Mouse (Mus musculus) left cerebral cortex, adult 9 months (tissue): ENCODE results near the gene Mettl24.

Experiments used
- DNase-seq, 2 experiments: peaks; one replicate each; pipeline ENCODE4 v3.0.0; 2022; ENCODE audit warnings: low spot score in 2 of 2

The Mettl24 gene

DNA sequence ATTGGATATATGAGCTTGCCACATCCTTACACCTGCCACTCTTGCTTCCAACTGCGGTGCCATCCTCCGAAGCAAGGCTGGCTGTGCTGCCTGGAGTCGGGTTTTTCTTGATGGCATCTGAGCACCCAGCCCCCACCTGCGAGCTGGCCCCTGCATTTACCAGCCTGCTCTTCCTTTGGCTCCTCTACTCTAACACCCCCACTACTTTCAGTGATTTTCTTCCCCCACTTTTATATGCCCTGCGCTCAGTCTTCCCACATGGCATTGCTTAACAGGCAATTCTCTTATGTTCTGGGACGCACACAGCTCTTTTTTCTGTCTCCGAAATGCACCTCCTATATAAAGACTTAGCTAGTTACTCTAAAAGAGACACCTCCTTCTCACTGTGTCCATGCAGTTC, 1.2 kb downstream of the Mettl24 start:
- peak; percentile 42 to 59 for DNase-seq

DNA sequence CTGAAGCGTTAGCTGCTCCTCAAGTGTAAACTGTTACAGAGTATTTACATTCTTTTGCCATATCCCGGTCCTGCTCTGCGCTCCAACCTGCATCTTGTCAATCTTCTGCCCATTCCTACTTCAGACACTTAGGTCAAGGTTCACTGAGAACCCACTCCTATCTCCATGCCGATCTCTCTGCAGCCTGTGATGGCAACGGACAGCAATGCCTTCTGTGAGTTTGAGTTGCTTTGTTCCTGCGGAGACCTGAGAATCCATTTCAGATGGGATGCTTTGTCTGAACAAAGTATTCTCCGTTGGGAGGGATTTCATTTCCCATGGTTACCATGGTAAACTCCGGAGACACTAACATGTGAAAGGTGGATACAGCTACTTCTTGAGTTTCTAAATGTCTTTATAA, 2.6 kb downstream of the Mettl24 start:
- DNase-seq = no peak

DNA sequence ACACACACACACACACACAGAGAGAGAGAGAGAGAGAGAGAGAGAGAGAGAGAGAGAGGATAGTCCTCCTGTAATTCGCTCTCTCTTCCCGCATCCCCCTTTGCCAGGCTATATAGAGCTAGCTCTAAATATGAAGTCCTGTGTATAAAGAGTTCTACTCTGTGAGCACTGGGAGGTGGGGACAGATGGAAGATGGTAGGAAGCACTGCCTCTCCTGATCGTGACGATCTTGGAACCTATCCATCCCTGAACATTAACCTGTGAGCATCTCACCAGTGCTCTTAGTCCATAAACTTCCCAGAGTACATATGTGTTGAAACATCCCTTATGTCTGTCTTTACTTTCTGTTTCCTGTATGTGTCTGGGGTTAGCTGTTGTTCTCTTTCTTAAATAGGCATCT, 3.9 kb downstream of the Mettl24 start:
- no peak for DNase-seq

DNA sequence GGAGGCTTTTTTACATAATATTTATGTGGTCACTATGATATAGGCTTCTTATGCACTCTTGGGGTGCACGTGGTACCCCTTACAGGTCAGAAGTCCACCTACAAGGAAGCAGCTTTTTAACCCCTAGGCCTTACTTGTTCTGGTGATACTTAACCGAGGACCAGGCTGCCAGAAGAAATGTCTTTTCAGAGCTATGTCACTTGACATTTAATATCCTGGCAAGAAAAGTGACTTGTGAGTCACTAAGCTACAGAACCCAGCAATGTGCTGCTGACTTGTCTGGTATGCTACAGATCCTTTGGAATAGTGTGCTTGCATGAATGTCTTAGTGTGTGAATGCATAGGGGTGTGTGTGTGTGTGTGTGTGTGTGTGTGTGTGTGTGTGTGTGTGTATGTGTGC, 4.3 kb downstream of the Mettl24 start:
- DNase-seq = no peak

DNA sequence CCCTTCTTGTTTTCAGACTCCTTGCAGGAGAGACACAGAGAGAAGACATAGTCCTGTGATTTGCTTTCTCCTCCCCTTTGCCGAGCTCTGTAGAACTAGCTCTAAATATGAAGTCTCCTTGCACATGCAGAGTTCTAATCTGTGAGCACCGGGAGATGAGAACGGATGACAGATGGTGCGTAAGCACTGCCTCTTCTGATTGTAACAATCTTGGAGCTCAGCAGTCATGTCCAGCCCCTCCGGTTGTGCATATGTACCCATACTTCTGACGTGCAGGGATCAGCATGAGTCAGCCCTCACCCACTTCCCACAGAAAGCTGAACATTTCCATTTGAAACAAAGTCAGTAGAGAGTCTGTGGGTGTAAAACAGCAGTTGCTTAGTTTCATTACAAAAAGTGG, 5.2 kb downstream of the Mettl24 start:
- DNase-seq = peak; percentile 81 to 87

DNA sequence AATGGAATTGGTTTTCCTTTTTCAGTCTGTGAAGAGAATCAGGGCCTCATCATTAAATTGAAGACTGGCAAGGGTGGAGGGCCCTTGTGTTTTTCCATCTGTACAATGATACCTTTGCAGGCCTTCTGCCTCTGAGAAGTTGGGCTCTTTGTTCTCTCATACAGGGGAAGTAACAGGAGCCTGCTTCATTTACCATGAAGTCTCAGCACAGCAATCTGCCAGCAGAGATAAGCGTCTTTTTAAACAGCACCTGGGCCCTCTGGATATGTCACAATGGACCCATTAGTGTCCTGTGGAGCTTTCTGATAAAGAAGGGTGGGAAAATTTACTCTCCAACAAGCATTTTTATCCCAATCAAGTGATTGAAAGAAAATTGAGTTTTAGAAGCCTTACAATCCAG, 5.8 kb downstream of the Mettl24 start:
- DNase-seq = no peak

DNA sequence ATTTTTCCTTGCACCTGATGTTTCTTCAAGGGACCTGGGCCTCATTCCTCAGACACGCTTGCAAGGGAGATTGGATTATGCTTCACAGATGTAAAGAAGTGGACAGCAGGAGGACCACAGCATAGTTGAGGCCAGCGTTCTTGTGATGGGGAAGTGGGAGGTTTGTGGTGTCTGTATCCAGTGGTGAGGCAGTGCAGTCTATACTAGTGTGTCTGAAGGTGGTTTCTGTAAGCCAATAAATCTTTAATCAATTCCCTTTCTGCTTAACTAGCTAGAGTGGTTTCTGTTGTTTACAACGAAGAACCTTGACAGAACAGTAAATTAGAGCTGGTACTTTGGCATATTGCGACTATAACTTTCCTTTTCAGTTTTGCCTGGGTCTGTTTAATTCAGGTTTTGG, 15.6 kb downstream of the Mettl24 start:
- no peak for DNase-seq

DNA sequence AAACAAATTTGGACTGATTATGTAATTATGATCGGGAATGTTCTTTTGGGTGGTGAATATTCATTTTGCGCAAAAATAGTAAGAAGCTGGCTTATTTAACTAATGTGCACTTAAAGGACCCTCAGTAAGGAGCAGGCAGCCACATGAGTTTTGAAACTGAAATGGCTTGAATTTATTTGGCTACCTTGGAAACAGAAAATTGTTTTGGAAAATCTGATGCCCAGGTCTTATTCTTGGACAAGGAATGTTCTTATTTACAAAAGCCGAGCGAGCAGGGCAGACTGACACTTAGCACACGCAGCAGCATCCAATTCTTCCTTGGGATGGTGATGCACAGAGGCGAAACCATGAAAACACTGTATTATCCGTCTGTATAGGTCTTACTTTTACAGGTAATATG, 28.0 kb downstream of the Mettl24 start:
- DNase-seq = peak in 1 of 2 experiments; percentile 2

DNA sequence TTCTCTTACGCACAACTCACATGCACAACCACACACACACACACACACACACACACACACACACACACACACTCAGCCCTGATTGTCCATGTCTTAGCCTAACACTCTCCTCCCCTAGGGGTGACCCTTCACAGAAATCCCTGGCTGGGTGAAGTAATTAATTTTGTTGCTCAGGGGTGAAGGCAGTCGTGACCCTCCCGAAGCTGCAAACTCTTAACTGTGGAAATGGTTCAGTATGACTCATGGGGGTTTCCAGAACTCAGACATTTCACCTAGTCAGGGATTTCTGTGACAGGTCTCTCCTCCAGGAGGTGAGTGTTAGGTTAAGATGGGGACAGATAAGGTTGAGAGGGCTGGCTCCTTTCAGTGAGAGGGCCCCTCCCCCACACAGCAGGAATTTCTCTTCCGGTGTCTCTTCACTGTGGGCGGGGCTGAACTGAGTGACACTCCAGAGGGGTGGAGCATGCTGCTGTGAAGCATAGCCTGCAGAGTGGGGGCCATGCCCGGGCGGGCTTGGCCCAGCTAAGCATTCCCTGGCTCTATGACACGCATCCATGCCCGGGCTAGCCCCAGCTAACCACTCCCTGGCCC, 30.0 kb downstream of the Mettl24 start:
- no peak for DNase-seq

DNA sequence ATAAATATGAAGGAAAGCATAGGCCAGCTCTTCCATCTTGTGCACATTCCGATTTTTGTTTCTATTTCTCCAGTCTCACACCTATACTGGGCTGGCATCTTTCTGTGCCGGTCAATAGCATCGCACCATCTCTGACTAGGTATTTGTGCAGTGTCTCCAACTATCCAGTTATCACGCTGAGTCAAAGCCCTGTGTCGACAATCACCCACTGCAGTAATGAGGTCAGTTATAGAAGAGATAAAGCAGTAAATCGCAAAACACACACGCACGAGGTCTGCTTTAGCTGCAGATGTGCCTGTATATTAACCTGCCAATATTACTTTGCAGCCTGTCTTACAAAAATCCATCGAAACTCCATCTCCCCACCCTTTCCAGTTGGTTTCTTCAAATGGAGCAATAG, 30.7 kb downstream of the Mettl24 start:
- DNase-seq = no peak

DNA sequence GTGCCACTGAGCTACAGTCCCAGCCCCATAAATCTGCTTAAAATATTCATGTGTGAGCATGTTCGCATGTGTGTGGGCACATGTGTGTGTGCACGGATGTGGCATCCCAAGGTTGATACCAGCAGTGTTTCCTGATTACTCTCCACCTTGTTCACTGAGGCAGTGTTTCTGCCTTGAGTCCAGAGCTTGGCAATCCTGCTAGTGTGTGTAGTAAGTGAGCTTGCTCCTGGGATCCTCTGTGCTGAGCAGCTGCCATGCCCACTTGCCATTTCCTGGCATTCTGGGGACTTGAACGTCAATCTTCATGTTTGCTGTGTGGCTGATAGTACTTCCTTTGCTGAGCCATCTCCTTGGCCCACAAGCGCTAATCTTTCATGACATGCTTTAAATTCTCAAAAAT, 32.1 kb downstream of the Mettl24 start:
- DNase-seq = peak in 1 of 2 experiments; percentile 10

DNA sequence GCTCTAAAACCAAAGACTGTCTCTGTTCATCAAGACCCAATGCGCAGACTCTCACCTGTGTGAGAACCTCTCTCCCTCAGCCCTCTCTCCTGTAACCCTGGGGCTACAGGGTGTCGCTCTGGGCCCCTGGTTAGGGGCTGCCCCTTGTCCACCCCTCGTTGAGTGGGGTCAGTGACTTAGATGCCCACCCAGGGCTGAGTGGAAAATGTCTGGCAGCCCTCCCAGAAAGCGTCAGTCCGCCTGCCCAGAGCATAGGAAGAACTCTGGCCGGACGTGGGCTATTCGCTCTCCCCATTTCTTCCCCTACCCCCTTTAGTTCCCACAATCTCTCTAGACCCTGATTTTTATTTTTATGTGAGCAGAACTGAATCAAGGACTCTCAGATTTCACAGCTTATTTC, 33.2 kb downstream of the Mettl24 start:
- no peak for DNase-seq

DNA sequence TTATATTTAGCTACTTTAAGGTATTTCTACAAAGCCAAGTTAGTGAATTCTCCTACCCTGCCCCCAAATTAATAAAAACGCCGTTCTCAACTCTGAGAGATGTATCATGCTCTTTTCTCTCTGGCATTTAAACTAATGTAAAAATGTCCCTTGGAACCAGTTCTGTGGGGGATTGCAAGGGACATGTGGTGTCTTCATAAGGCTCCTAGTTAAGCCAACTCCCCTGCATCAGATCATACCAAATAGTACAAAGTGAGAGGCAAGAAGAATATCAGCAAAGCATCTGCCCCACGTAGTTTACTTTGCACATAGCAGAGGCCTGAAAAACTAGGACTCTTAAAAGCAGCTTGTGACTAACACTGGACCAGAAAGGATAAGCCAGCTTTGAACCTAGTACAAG, 33.6 kb downstream of the Mettl24 start:
- DNase-seq = peak; percentile 42 to 50

DNA sequence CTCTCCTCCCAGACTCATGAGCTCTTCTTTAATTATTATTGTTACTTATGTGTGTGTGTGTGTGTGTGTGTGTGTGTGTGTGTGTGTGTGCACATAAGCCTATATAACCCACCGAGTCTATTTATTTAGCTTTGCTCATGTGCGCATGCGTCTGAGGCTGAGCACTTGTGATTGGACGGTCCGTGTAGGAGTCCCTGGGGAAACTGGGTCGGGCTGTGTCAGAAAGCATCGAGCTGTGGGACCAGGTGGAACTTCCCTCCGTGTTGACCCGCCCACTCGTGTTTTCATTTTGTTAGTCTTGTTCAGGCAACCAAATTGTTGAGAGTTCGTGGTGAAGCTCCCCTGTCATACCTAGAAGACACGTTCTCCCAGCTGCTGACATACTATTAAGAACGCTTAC, 35.3 kb downstream of the Mettl24 start:
- peak in 1 of 2 experiments; percentile 1 for DNase-seq

DNA sequence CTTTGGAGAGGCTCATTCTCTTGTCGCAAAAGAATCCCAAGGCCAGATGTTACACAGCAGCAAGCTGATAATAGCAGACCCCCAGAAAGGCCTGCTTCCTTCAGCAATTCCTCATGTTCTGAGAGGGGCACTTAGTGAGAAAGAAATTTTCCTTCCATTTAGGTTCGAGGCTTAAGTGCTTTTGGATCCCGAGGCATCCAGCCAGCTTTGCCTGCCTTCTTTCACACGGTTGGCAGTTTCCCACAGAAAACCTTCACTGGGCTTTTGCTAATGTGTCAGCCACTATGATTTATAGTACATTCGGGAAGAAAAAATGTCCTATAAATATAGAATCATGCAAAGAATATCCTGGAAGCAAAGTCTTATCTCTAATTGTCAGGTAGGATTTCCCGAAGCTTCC, 36.0 kb downstream of the Mettl24 start:
- peak in 1 of 2 experiments; percentile 58 for DNase-seq

DNA sequence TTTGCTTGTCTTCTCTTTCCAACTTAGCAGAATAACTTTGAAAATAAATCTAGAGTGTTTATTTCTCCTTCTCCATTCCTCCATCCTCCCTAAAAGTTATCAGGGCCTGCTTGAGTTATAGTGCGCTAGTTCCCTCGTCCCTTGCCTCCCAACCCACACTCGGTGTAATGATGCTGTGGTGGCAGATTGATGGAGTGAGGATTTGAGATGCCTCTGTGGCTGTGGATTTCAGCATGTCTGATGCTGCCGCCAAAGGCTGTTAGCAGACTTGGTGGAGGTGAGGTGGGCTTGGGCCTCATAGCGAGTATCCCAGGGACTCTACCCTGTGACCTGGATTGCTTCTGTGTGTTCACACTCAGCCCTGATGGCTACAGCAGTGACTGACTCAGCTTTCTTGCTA, 37.8 kb downstream of the Mettl24 start:
- no peak for DNase-seq

DNA sequence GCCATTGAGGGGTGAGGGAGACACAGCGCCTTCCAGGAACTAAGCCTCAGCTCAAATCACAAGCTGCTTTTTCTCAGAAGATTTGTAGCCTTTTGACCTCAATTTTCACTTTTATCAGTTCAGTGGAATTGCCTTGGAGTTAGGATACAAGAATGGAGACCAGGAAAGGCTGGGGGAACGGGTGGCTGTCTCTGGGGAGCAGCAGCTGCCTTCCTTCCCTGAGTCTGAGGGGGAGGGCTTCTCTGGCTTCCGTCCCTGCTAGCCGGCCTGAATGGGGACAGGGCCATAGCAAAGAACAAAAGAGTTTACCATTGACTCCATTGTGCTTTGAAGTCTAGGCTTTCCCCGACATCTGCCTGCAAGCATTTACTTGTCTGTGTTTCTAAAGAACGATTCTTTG, 41.3 kb downstream of the Mettl24 start:
- DNase-seq = no peak

DNA sequence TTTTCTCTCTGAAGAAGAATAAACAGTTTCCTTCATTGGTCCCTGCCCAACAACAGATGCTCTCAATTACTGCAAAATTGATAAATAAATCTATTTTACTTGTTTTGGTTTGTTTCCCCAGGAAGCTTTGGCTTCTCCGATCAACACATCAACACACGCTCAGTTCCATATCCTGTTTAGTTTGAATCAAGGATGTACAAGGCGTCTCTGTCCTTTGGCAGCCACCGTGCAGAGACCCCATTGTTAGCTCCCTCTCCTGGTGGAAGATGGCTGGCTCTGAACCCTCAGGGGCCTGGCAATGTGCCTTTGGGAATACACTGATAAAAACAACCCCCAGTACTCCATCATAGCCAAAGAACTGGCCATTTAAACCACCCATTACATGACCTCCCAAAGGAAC, 42.0 kb downstream of the Mettl24 start:
- no peak for DNase-seq

DNA sequence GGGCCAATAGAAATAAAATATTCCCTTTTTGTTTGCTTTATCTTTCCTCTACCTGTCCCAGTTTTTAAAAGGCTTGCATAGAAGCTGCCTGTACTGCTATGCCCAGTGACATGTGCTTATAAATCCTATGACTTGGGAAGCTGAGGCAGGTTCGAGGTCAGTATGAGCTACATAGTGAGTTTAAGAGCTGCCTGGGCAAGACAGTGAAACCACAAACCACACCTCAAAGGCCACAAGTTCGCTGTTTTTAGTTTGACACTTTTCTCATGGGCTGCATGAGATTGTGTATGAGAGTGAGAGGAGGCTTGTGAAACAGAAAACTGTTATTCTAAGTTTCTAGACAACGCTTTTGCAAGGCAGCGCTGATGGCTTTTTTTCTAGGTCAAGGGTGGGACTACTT, 42.4 kb downstream of the Mettl24 start:
- DNase-seq = no peak

DNA sequence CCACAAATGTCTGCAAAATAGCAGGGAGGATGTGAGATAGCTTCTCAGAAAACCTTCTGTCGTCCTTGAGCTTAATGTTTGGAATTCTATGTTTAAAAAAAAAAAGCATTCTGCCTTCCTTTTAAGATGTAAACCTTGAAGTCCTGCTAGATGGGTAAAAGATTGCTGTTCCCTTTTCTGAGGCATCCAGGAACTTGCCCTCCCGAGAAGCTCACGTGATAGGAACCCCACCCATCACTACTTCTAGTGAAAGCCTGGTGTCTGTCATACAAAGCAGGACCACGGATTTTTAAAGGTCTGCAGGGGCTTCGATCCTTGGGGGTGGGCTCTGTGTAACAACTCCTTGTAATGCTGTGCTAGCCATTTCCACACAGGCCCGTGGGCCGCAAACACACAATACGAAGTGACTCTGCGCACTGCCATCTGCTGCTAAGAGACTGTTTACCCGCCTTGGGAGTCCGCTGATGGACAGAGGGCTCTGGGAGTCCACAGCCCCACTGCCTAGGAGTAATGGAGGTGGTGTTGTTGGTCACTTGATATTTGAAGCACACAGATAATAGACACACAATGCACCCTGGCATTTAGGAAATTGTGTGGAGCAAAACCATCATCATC, 43.3 kb downstream of the Mettl24 start:
- no peak for DNase-seq

DNA sequence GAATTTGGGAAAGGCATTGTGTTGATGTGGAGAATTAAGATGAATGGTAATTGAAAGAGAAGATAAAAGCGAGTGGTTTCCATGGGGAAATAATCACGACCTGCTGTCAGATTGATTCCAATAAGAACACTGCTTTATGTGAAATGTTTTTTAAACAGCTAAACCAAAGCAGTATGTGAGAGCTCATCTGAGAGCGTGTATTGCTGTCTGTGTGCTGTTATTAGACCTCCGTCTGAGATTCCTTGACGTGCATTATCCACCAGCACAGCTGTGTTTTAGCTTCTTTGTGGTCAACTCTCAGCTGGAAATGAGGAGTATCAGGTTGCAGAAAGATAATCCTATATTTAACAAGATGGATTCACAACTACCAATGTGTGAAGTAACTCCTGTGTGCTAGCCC, 43.9 kb downstream of the Mettl24 start:
- no peak for DNase-seq

DNA sequence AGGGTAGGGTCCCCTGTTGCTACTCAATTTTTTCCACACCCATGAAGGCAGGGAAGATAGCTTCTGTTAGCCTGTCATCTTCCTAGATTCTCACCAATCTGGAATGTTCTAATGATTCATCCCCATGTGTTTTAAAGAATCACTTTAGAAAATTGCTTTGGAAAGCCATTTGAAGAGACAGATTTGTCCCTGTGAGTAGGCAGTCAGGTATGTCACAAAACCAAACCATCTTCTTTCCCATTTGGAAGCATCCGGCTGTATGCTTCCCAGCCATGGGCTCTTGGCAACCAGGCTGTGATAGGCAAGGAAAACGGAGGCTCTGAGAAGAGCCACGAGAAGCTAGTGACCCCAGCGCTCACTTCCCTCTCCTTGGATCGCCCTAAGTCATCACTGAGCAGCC, 47.1 kb downstream of the Mettl24 start:
- no peak for DNase-seq

DNA sequence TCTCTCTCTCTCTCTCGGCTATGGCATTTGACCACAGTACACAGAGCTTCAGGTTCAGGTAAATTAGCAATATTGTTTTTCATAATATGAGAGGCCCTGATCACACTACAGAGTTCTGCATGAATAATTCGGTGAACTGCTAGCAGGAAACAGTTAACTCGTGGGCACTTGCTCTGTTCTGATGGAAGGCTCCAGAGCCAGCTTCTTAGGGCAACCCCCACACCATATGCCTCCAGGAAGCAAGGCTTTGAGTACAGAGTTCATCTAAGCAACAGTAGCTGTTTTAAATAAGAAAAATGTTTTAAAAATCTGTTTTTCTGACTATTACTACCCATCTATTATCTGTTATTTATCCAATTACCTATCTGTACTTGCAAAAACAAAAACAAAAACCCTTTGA, 50.2 kb downstream of the Mettl24 start:
- DNase-seq = peak in 1 of 2 experiments; percentile 48

DNA sequence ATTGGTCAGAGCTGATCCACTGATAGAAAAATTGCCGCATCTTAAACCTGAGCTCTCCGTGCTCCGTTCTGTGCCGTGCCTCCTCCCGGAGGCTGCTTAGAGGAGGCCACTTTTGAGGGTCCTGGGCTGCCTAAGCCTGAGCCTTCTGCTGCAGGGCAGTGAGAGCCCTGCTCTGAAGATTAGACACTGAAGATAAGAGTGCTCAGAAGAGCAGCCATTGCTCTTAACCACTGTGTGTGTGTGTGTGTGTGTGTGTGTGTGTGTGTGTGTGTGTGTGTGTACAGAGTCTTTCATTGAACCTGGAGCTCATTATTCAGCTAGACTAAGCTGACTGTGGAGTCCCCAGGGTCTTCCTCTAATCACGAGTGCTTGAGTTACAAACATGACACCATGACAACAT, 53.1 kb downstream of the Mettl24 start:
- no peak for DNase-seq
